8 mouse cellular contexts compared by ENCODE assay signal in genomic region chr19:3767276-3767780, GRCm38 (mm10). TPM values are rescaled to one million over a fixed set of nuclear protein-coding genes. Genes with fewer than 3 reads are reported as not detected.
DNase-seq lines count a peak whose midpoint lies in the region; ATAC-seq and TF ChIP-seq lines count a peak whose summit lies in the region.

Gene Kmt5b (plus strand): TSS chr19:3767421.

- peak within 1 kb of the TSS; percentile 99 for H3K9ac ChIP-seq in forebrain, postnatal 0 days

- H3K4me3 ChIP-seq in forebrain, postnatal 0 days (ENCODE audit: low read depth, low read length), result peak within 1 kb of the TSS; percentile 64
- H3K4me3 ChIP-seq in small intestine, adult 2 months (ENCODE audit: low read depth, low read length), result peak within 1 kb of the TSS; percentile 78

- H3K9me3 ChIP-seq in forebrain, postnatal 0 days (ENCODE audit: low read length), result no peaks in the 10 kb centered on the region

- WGBS in forebrain, postnatal 0 days, result 2% methylated on average over 39 of the region's 39 CpGs
- under 1% methylated on average over 39 of the region's 39 CpGs for WGBS in small intestine, adult 2 months

- no peak for TF ChIP-seq CTCF in forebrain, postnatal 0 days (IDR thresholded peaks at IDR 0.05; ENCODE audit: low read depth)
- no peak for TF ChIP-seq CTCF in small intestine, adult 2 months (IDR thresholded peaks at IDR 0.05; ENCODE audit: extremely low read depth, insufficient read length, insufficient replicate concordance, low read depth, low read length)

- H3K27me3 ChIP-seq in forebrain, postnatal 0 days (ENCODE audit: insufficient read depth, low read length), result no peaks in the 10 kb centered on the region
- 0 out of 2 replicates have a peak, but pooled peaks cover 3% of the 10 kb centered on the region for H3K27me3 ChIP-seq in small intestine, adult 2 months (ENCODE audit: control insufficient read depth, insufficient read depth, low read length)

- intact Hi-C loops in heart, postnatal 36 days (cut with DNase I), result loop anchor here (2.0 to 5.0 kb wide), 2 partner anchors 43 to 145 kb away; partner anchors contain the start of gene Ndufs8

- DNase-seq in kidney, adult 11 months, result peak; percentile 69
- no peak for DNase-seq in kidney, postnatal 4 days
- DNase-seq in brain, embryonic 18.5 days (ENCODE audit: low read depth, low spot score), result peak; percentile 36
- peak; percentile 80 for DNase-seq in forebrain, postnatal 0 days
- no peak for DNase-seq in heart, postnatal 36 days
- peak in 1 of 2 experiments; percentile 74 for DNase-seq in layer of hippocampus, postnatal 14 days (ENCODE audit: low spot score in 2 of 2)
- peak; percentile 56 for DNase-seq in lung, postnatal 14 days

- peak within 1 kb of the TSS; percentile 92 for H3K4me2 ChIP-seq in forebrain, postnatal 0 days (ENCODE audit: low read depth)

- peaks cover 22% of the 10 kb centered on the region for H3K4me1 ChIP-seq in forebrain, postnatal 0 days (ENCODE audit: insufficient read depth)
- H3K4me1 ChIP-seq in small intestine, adult 2 months (ENCODE audit: control insufficient read depth, insufficient read depth, insufficient read length, low read length), result peaks cover 5% of the 10 kb centered on the region; the same call in 1 of the 2 replicates

- H3K36me3 ChIP-seq in forebrain, postnatal 0 days (ENCODE audit: insufficient read depth), result no peaks in the 10 kb centered on the region
- H3K36me3 ChIP-seq in small intestine, adult 2 months (ENCODE audit: control insufficient read depth, insufficient read depth, low read length), result no peaks in the 10 kb centered on the region

- peak; percentile 44 for ATAC-seq in forebrain, postnatal 0 days

- no peak; the same call in 1 of the 2 replicates for TF ChIP-seq POLR2A in small intestine, adult 2 months (IDR thresholded peaks at IDR 0.05; ENCODE audit: low read depth, low read length)

- H3K27ac ChIP-seq in forebrain, postnatal 0 days (ENCODE audit: low read depth, low read length), result peak within 1 kb of the TSS; percentile 100
- H3K27ac ChIP-seq in small intestine, adult 2 months (ENCODE audit: insufficient read depth, low read depth, low read length), result peak within 1 kb of the TSS; percentile 99

RNA-seq across cellular contexts. Expression of gene Kmt5b, which starts in this region (rescaled TPM):
- 80.7 and 103 TPM in 2 replicates for total RNA-seq in forebrain, postnatal 0 days (2014; rRNA removed)
- polyA plus RNA-seq in forebrain, postnatal 0 days (2015; fragmentation: Nextera tagmentation; extraction: Ambion mirVana), result 24.3 and 38.1 TPM in 2 replicates
- total RNA-seq in heart, postnatal 36 days (2021), result 10 to 100 TPM; 31.0 to 34.2 TPM
- total RNA-seq in layer of hippocampus, postnatal 14 days (2021), result 10 to 100 TPM; 59.0 to 61.5 TPM
- polyA plus RNA-seq in small intestine, adult 2 months (2012; rRNA removed), result 7.4 and 16.8 TPM in 2 replicates

Comparison
In these comparisons a context has a peak if more than half of its experiments do, and no peak if none do; other contexts are left out.
1. DNase-seq: peak in kidney, adult 11 months (single experiment), brain, embryonic 18.5 days (single experiment), forebrain, postnatal 0 days (single experiment) and lung, postnatal 14 days (single experiment); none in kidney, postnatal 4 days (0 of 2) and heart, postnatal 36 days (0 of 2).